Mouse (Mus musculus) midbrain, embryonic 14.5 days (tissue): ENCODE results near the gene Slc30a5. TPM values are rescaled to one million over a fixed set of nuclear protein-coding genes. Genes with fewer than 3 reads are reported as not detected.
"Not testable (repeated sequence)": the region's sequence is repeated elsewhere in the genome, so short reads cannot be mapped to it uniquely, and the experiment has no call there.

Source experiments
- ATAC-seq: fragments of 200-750 bp; cut with Nextera tagmentation; 2 replicates; pipeline ENCODE4 v1.8.0; 2017; ENCODE audit warnings: moderate number of reproducible peaks, moderate library complexity; ENCODE audit not compliant: low FRiP score, low TSS enrichment
- DNase-seq: peaks from one replicate; pipeline ENCODE4 v3.0.0-alpha.2; 2015
- H3K27ac ChIP-seq: fragments of 300-500 bp; sonication (generic); replicated peaks from 2 replicates; pipeline ENCODE4 v1.5.1; 2014; ENCODE audit warnings: mild to moderate bottlenecking, low read depth, low read length, moderate library complexity
- H3K27me3 ChIP-seq: fragments of 300-500 bp; sonication (generic); 2 replicates; pipeline ENCODE4 v1.6.1; 2014; ENCODE audit warnings: low read length, control low read depth, mixed read lengths; ENCODE audit not compliant: control insufficient read depth, insufficient read depth
- H3K36me3 ChIP-seq: fragments of 300-500 bp; sonication (generic); 2 replicates; pipeline ENCODE4 v1.6.1; 2014; ENCODE audit warnings: low read length, control low read depth; ENCODE audit not compliant: control insufficient read depth, insufficient read depth
- H3K4me1 ChIP-seq: fragments of 300-500 bp; sonication (generic); 2 replicates; pipeline ENCODE4 v1.6.1; 2014; ENCODE audit warnings: mild to moderate bottlenecking, antibody characterized with exemption, low read length, control low read depth; ENCODE audit not compliant: control insufficient read depth, insufficient read depth
- H3K4me2 ChIP-seq: fragments of 300-500 bp; sonication (generic); 2 replicates; pipeline ENCODE4 v1.6.1; 2014; ENCODE audit warnings: mild to moderate bottlenecking, low read length, moderate library complexity
- H3K4me3 ChIP-seq: fragments of 300-500 bp; sonication (generic); replicated peaks from 2 replicates; pipeline ENCODE4 v1.5.1; 2014; ENCODE audit warnings: low read depth, low read length
- H3K9ac ChIP-seq: fragments of 300-500 bp; sonication (generic); replicated peaks from 2 replicates; pipeline ENCODE4 v1.6.1; 2014; ENCODE audit warnings: mild to moderate bottlenecking, low read length, moderate library complexity
- H3K9me3 ChIP-seq: fragments of 300-500 bp; sonication (generic); 2 replicates; pipeline ENCODE4 v1.6.1; 2016; ENCODE audit warnings: low read length, control low read depth, mixed read lengths; ENCODE audit not compliant: control insufficient read depth
- WGBS: fragments of 180-500 bp; shearing (Covaris S2); extraction: QIAGEN DNeasy Blood & Tissue Kit; methylation state at CpG from one replicate; pipeline ENCODE4 v1.1.7; 2014; 5-methylcytosine and 5-hydroxymethylcytosine counted together
- polyA plus RNA-seq: library from polyadenylated mRNA; unstranded; fragments of >200 nt; fragmentation: Nextera tagmentation; extraction: Ambion mirVana; gene quantifications from 2 replicates; pipeline ENCODE4 v1.2.1, GENCODE M21; 2014

Gene Slc30a5
- polyA plus RNA-seq, 1 experiment from 2014 or later: 38.7 TPM

- 0 out of 2 replicates have a peak overlapping the region, but pooled peaks have one; percentile 11 for H3K4me2 ChIP-seq
- no peaks in the 10 kb centered on the region for H3K27me3 ChIP-seq
- peaks cover 8% of the 10 kb centered on the region; the same call in 1 of the 2 replicates for H3K4me1 ChIP-seq
- no peaks in the 10 kb centered on the region for H3K9me3 ChIP-seq
- WGBS: 45% methylated on average over 11 of the region's 11 CpGs
- DNase-seq: peak; percentile 50
- H3K27ac ChIP-seq: 0 out of 2 replicates have a peak overlapping the region, but pooled peaks have one; percentile 5
- H3K4me3 ChIP-seq: no peak overlapping the region
- H3K36me3 ChIP-seq: no peaks in the 10 kb centered on the region
- no peak; the same call in 1 of the 2 replicates for ATAC-seq
- H3K9ac ChIP-seq: no peak overlapping the region; the same call in 1 of the 2 replicates
These were observed 38.4 kb upstream of the Slc30a5 start for GRCm38 (mm10) chr13:100871445-100872171.

GRCm38 (mm10) chr13:100869813-100870212 is 36.6 kb upstream of the Slc30a5 start:
- 74% methylated on average over 4 of the region's 4 CpGs for WGBS
- no peaks in the 10 kb centered on the region for H3K9me3 ChIP-seq
- no peak overlapping the region for H3K4me2 ChIP-seq

GRCm38 (mm10) chr13:100866311-100866710 is 33.1 kb upstream of the Slc30a5 start:
- ATAC-seq (no peak), DNase-seq (no peak)
- Histone ChIP-seq H3K36me3 (no peaks in the 10 kb centered on the region), H3K4me3 (no peak overlapping the region), H3K27me3 (no peaks in the 10 kb centered on the region), H3K9me3 (no peaks in the 10 kb centered on the region), H3K27ac (no peak overlapping the region), H3K4me1 (no peaks in the 10 kb centered on the region), H3K9ac (no peak overlapping the region), H3K4me2 (no peak overlapping the region)
- 91% methylated on average over 6 of the region's 6 CpGs for WGBS

More at GRCm38 (mm10) chr13:100869813-100870212, 36.6 kb upstream of the Slc30a5 start:
- no peak overlapping the region for H3K4me3 ChIP-seq
- H3K4me1 ChIP-seq: peaks cover 8% of the 10 kb centered on the region; the same call in 1 of the 2 replicates
- H3K27me3 ChIP-seq: no peaks in the 10 kb centered on the region
- no peak for ATAC-seq
- no peaks in the 10 kb centered on the region for H3K36me3 ChIP-seq
- no peak overlapping the region for H3K27ac ChIP-seq
- H3K9ac ChIP-seq: no peak overlapping the region
- no peak for DNase-seq

- H3K27ac ChIP-seq: no peak overlapping the region
- no peak overlapping the region for H3K4me3 ChIP-seq
- no peaks in the 10 kb centered on the region for H3K36me3 ChIP-seq
- H3K27me3 ChIP-seq: no peaks in the 10 kb centered on the region
- no peak overlapping the region for H3K4me2 ChIP-seq
- DNase-seq (no peak), ATAC-seq (no peak)
- H3K9ac ChIP-seq: no peak overlapping the region
- H3K4me1 ChIP-seq: no peaks in the 10 kb centered on the region
- no peaks in the 10 kb centered on the region for H3K9me3 ChIP-seq
These were observed 32.5 kb upstream of the Slc30a5 start for GRCm38 (mm10) chr13:100865744-100866143.

- H3K9me3 ChIP-seq, DNase-seq, H3K27me3 ChIP-seq, ATAC-seq, H3K36me3 ChIP-seq, H3K9ac ChIP-seq, H3K4me3 ChIP-seq, H3K4me1 ChIP-seq, H3K27ac ChIP-seq, H3K4me2 ChIP-seq: not testable (repeated sequence)
- WGBS: 75% methylated on average over 1 of the region's 1 CpGs
These were observed 30.7 kb upstream of the Slc30a5 start for GRCm38 (mm10) chr13:100863914-100864313.

GRCm38 (mm10) chr13:100859117-100859516 is 25.9 kb upstream of the Slc30a5 start:
- 88% methylated on average over 7 of the region's 7 CpGs for WGBS
- H3K27ac ChIP-seq: no peak overlapping the region
- H3K4me3 ChIP-seq: no peak overlapping the region
- H3K36me3 ChIP-seq: no peaks in the 10 kb centered on the region
- H3K4me1 ChIP-seq: no peaks in the 10 kb centered on the region
- H3K4me2 ChIP-seq: no peak overlapping the region
- no peaks in the 10 kb centered on the region for H3K9me3 ChIP-seq
- no peaks in the 10 kb centered on the region for H3K27me3 ChIP-seq
- H3K9ac ChIP-seq: no peak overlapping the region
- DNase-seq (no peak), ATAC-seq (no peak)

- Histone ChIP-seq H3K27me3 (no peaks in the 10 kb centered on the region), H3K9ac (no peak overlapping the region), H3K4me1 (no peaks in the 10 kb centered on the region), H3K36me3 (no peaks in the 10 kb centered on the region), H3K4me2 (no peak overlapping the region), H3K27ac (no peak overlapping the region), H3K9me3 (no peaks in the 10 kb centered on the region), H3K4me3 (no peak overlapping the region)
- ATAC-seq (no peak; the same call in 1 of the 2 replicates), DNase-seq (peak; percentile 77)
- WGBS: 54% methylated on average over 4 of the region's 4 CpGs
These were observed 20.9 kb upstream of the Slc30a5 start for GRCm38 (mm10) chr13:100854174-100854573.

- H3K9ac ChIP-seq: no peak overlapping the region
- no peak overlapping the region for H3K4me3 ChIP-seq
- no peaks in the 10 kb centered on the region for H3K9me3 ChIP-seq
- no peaks in the 10 kb centered on the region for H3K36me3 ChIP-seq
- DNase-seq (no peak), ATAC-seq (no peak)
- H3K27ac ChIP-seq: no peak overlapping the region
- no peaks in the 10 kb centered on the region for H3K27me3 ChIP-seq
- 79% methylated on average over 3 of the region's 3 CpGs for WGBS
- no peak overlapping the region for H3K4me2 ChIP-seq
- no peaks in the 10 kb centered on the region for H3K4me1 ChIP-seq
These were observed 19.9 kb upstream of the Slc30a5 start for GRCm38 (mm10) chr13:100853120-100853519.

GRCm38 (mm10) chr13:100849137-100849536 is 15.9 kb upstream of the Slc30a5 start:
- no peak for DNase-seq
- ATAC-seq: no peak
- no peak overlapping the region for H3K9ac ChIP-seq
- H3K27ac ChIP-seq: no peak overlapping the region
- no peak overlapping the region for H3K4me3 ChIP-seq
- 92% methylated on average over 3 of the region's 3 CpGs for WGBS
- H3K4me2 ChIP-seq: no peak overlapping the region
- no peaks in the 10 kb centered on the region for H3K4me1 ChIP-seq
- no peaks in the 10 kb centered on the region for H3K27me3 ChIP-seq
- H3K36me3 ChIP-seq: no peaks in the 10 kb centered on the region
- H3K9me3 ChIP-seq: no peaks in the 10 kb centered on the region
